Mouse (Mus musculus): ENCODE results near the gene Cartpt. TPM values are rescaled to one million over a fixed set of nuclear protein-coding genes. Genes with fewer than 3 reads are reported as not detected.
A peak's percentile ranks its signal among the peaks of the same experiment; 100 is the strongest.
"Not testable (repeated sequence)": the region's sequence is repeated elsewhere in the genome, so short reads cannot be mapped to it uniquely, and the experiment has no call there.

Gene Cartpt
- total and polyA plus RNA-seq, 2 experiments from 2014 or later: 16.1 to 24.8 TPM

GRCm38 (mm10) chr13:99855229-99855628, 45.7 kb downstream of the Cartpt start:
- DNase-seq (ENCODE audit: low spot score) (no peak), ATAC-seq (ENCODE audit: low FRiP score) (no peak)
- TF ChIP-seq CTCF (IDR thresholded peaks at IDR 0.05): no peak
- 87% methylated on average over 5 of the region's 5 CpGs for WGBS
- H3K27ac ChIP-seq (ENCODE audit: low read depth, low read length): no peak overlapping the region
- H3K9me3 ChIP-seq (ENCODE audit: low read length): no peaks in the 10 kb centered on the region
- H3K4me2 ChIP-seq (ENCODE audit: low read depth, low read length, poor library complexity, severe bottlenecking): no peak overlapping the region
- H3K9ac ChIP-seq (replicated peaks; ENCODE audit: low read length, poor library complexity, severe bottlenecking): no peak overlapping the region
- H3K4me3 ChIP-seq (ENCODE audit: low read depth, low read length): no peak overlapping the region
- H3K4me1 ChIP-seq (ENCODE audit: insufficient read depth, low read length): no peaks in the 10 kb centered on the region
- no peaks in the 10 kb centered on the region for H3K27me3 ChIP-seq (ENCODE audit: insufficient read depth, low read length)
- no peaks in the 10 kb centered on the region for H3K36me3 ChIP-seq (ENCODE audit: insufficient read depth, low read length)

DNA sequence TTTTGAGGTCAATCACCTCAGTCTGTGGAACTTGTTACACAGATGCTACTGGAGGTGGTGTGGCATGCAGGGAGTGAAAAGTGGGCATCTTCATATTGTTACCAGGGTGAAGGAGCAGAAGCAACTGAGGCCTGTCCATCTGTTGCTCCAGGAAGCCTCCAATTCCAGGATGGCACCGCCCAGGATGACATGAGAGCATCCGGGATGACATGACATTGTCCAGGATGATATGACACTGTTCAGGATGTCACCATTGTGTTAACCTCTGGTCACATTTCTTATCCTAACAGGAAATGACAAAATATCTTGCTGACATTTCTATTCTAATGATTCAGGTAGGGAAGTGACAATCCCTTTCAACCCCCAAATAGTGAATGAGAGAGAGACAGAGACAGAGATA, 47.8 kb downstream of the Cartpt start:
- no peak overlapping the region for H3K4me3 ChIP-seq (ENCODE audit: low read depth, low read length)
- no peaks in the 10 kb centered on the region for H3K4me1 ChIP-seq (ENCODE audit: insufficient read depth, low read length)
- H3K27me3 ChIP-seq (ENCODE audit: insufficient read depth, low read length): no peaks in the 10 kb centered on the region
- DNase-seq (ENCODE audit: low spot score) (no peak), ATAC-seq (ENCODE audit: low FRiP score) (no peak)
- no peaks in the 10 kb centered on the region for H3K9me3 ChIP-seq (ENCODE audit: low read length)
- TF ChIP-seq CTCF (IDR thresholded peaks at IDR 0.05): no peak
- no peak overlapping the region for H3K27ac ChIP-seq (ENCODE audit: low read depth, low read length)
- H3K4me2 ChIP-seq (ENCODE audit: low read depth, low read length, poor library complexity, severe bottlenecking): no peak overlapping the region
- WGBS: 91% methylated on average over 2 of the region's 2 CpGs
- H3K36me3 ChIP-seq (ENCODE audit: insufficient read depth, low read length): no peaks in the 10 kb centered on the region
- H3K9ac ChIP-seq (replicated peaks; ENCODE audit: low read length, poor library complexity, severe bottlenecking): no peak overlapping the region

DNA sequence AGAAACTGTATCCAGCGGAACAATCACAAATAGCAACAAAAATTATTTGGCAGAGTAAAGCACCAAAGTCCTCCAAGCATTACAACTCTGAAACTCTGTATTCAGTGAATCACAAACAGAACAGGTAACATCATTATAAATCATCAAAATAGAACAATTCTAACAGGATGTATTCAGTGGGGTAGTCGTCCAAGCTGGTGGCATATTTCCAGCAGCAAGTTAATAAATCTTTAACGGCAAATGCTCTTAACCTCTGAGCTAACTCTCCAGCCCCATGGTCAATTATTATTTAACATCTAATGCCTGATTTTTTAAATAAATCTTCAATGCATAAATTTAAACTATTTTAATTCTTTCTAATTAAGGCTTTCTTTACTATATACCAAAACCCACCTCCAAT, 48.5 kb downstream of the Cartpt start:
- WGBS: 76% methylated on average over 3 of the region's 3 CpGs

DNA sequence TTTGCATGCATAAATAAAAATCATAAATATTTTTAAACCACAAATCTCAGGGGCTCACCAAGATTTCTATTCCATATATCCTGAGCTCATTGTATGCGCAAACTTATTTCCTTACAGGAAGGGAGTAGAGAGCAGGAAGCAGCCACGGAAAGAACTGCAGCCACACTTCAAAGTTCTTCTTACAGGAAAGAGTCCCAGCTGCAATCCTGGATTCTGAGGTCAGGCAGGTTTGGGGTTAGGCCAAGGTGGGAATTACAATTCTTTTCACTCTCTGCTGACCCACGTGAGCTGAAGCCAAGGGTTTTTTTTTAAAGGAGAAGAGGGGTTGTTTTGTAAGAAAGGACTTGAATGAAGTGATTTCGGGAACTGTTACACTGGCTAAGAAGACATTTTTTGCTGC, 49.9 kb downstream of the Cartpt start:
- WGBS: 56% methylated on average over 4 of the region's 4 CpGs
- H3K9ac ChIP-seq (replicated peaks; ENCODE audit: low read length, poor library complexity, severe bottlenecking): no peak overlapping the region
- no peaks in the 10 kb centered on the region for H3K4me1 ChIP-seq (ENCODE audit: insufficient read depth, low read length)
- DNase-seq (ENCODE audit: low spot score): no peak
- H3K36me3 ChIP-seq (ENCODE audit: insufficient read depth, low read length): no peaks in the 10 kb centered on the region
- no peaks in the 10 kb centered on the region for H3K9me3 ChIP-seq (ENCODE audit: low read length)
- H3K4me2 ChIP-seq (ENCODE audit: low read depth, low read length, poor library complexity, severe bottlenecking): no peak overlapping the region
- H3K27me3 ChIP-seq (ENCODE audit: insufficient read depth, low read length): no peaks in the 10 kb centered on the region
- TF ChIP-seq CTCF (IDR thresholded peaks at IDR 0.05): no peak
- H3K4me3 ChIP-seq (ENCODE audit: low read depth, low read length): no peak overlapping the region
- H3K27ac ChIP-seq (ENCODE audit: low read depth, low read length): no peak overlapping the region
- no peak for ATAC-seq (ENCODE audit: low FRiP score)

More for the DNA sequence above, 48.5 kb downstream of the Cartpt start:
- H3K9me3 ChIP-seq (ENCODE audit: low read length); H3K27ac ChIP-seq (ENCODE audit: low read depth, low read length); ATAC-seq (ENCODE audit: low FRiP score); H3K27me3 ChIP-seq (ENCODE audit: insufficient read depth, low read length); H3K9ac ChIP-seq (replicated peaks; ENCODE audit: low read length, poor library complexity, severe bottlenecking); H3K4me2 ChIP-seq (ENCODE audit: low read depth, low read length, poor library complexity, severe bottlenecking); H3K36me3 ChIP-seq (ENCODE audit: insufficient read depth, low read length); DNase-seq (ENCODE audit: low spot score); H3K4me3 ChIP-seq (ENCODE audit: low read depth, low read length); H3K4me1 ChIP-seq (ENCODE audit: insufficient read depth, low read length): not testable (repeated sequence)

DNA sequence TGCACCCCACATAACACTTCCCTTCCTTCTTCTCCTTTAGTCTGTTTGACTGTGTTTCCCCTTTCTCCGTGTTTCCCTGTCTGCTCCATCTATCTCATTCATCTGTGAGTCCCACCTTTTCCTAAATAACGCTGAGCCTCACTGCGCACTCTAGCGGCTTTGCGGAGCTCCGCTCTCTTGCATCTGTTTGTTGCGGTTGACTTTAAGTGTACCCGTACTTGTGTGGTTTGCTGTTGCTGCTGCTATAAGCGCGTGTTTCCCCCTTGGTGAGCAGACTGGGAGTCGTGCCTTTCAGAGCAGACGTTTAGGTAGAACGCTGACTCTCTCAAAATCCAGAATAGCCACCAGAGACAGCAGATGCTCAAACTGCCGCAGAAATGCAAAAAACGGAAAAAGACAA, 51.3 kb downstream of the Cartpt start:
- Histone ChIP-seq H3K4me2 (ENCODE audit: low read depth, low read length, poor library complexity, severe bottlenecking) (peak overlapping the region; percentile 35), H3K27me3 (ENCODE audit: insufficient read depth, low read length) (no peaks in the 10 kb centered on the region), H3K27ac (ENCODE audit: low read depth, low read length) (no peak overlapping the region), H3K9ac (replicated peaks; ENCODE audit: low read length, poor library complexity, severe bottlenecking) (no peak overlapping the region), H3K9me3 (ENCODE audit: low read length) (no peaks in the 10 kb centered on the region), H3K36me3 (ENCODE audit: insufficient read depth, low read length) (no peaks in the 10 kb centered on the region), H3K4me3 (ENCODE audit: low read depth, low read length) (no peak overlapping the region), H3K4me1 (ENCODE audit: insufficient read depth, low read length) (no peaks in the 10 kb centered on the region)
- 29% methylated on average over 15 of the region's 15 CpGs for WGBS
- peak; percentile 65 for DNase-seq (ENCODE audit: low spot score)
- peak; percentile 44; the same call in 1 of the 2 replicates for ATAC-seq (ENCODE audit: low FRiP score)
- TF ChIP-seq CTCF (IDR thresholded peaks at IDR 0.05): peak; percentile 82

Other genes starting within 250 kb of the Cartpt start
- 23.5 and 27.3 TPM in 2 replicates for gene Mccc2, start 114.5 kb upstream of the Cartpt start, total RNA-seq (2014; rRNA removed)
- 32.5 and 34.5 TPM in 2 replicates for gene Mccc2, start 114.5 kb upstream of the Cartpt start, polyA plus RNA-seq (2015; fragmentation: Nextera tagmentation; extraction: Ambion mirVana)
- 19.8 and 23.0 TPM in 2 replicates for gene Bdp1, start 203.0 kb upstream of the Cartpt start, total RNA-seq (2014; rRNA removed)
- 17.9 and 18.9 TPM in 2 replicates for gene Bdp1, start 203.0 kb upstream of the Cartpt start, polyA plus RNA-seq (2015; fragmentation: Nextera tagmentation; extraction: Ambion mirVana)
- 99.5 and 110 TPM in 2 replicates for gene Serf1, start 206.9 kb upstream of the Cartpt start, total RNA-seq (2014; rRNA removed)
- 389 and 390 TPM in 2 replicates for gene Serf1, start 206.9 kb upstream of the Cartpt start, polyA plus RNA-seq (2015; fragmentation: Nextera tagmentation; extraction: Ambion mirVana)
- gene Smn1, start 223.8 kb upstream of the Cartpt start, total RNA-seq (2014; rRNA removed): 20.9 and 33.1 TPM in 2 replicates
- gene Smn1, start 223.8 kb upstream of the Cartpt start, polyA plus RNA-seq (2015; fragmentation: Nextera tagmentation; extraction: Ambion mirVana): 44.9 and 46.2 TPM in 2 replicates